Mouse (Mus musculus): ENCODE measurements at regions not wholly inside any gene's neighbourhood (a gene's known extent, or its start where the extent isn't known, plus 50 kb on each side); places are given as distances from the start of the nearest gene placed in this dataset.

Small RNA genes in the stretch of these regions (microRNA-seq; reads per million reads assigned to microRNA genes)
- gene Mir124a-2, result 0.45 to 1.4 reads per million in 2 experiments

Data from layer of hippocampus, postnatal 14 days (tissue).